Mouse (Mus musculus) ES-E14 (cell line): ENCODE data around the gene Ldhb.

ENCODE experiments used
- HCFC1 ChIP-seq: IDR thresholded peaks from 2 replicates; pipeline ENCODE4 v1.6.1; 2012; ENCODE audit warnings: low read length, inconsistent platforms, borderline replicate concordance; ENCODE audit not compliant: insufficient read depth
- MAFK ChIP-seq: IDR thresholded peaks from 2 replicates; pipeline ENCODE4 v1.6.1; 2014; ENCODE audit warnings: mild to moderate bottlenecking, low read depth, low read length, inconsistent platforms; ENCODE audit not compliant: insufficient read depth
- ZC3H11A ChIP-seq: IDR thresholded peaks from 2 replicates; pipeline ENCODE4 v1.6.1; 2012; ENCODE audit warnings: low read depth, mild to moderate bottlenecking, inconsistent platforms, low read length, borderline replicate concordance

DNA sequence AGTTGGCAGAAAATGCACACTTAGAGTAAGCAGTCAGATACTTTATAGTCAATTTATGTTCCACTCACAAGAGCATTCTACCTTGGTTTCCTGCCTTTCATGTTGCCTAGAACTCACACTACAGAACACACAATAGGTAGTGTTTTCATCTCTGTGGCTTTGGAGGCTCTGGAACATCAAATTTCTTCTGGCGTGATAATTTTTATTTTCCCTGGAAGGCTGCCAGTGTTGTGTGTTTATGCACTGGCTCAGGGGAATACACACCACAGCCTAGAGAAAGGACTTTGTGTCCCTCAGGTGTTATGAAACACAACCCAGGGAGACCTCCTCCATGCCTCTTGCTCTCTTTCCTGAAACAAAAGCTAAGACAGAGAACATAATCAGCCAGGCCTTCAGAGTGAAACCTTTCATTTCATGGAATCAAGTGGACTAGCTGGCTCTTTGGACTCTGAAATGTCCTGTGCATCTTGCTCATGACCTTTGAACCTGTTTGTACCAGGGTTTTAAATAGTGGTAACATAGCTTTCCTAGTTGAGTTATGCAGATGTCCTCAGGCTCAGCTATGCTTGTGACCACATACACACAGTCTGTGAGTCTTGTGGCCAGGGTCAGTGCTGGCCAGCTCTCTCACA is 20.3 kb upstream of the Ldhb start:
- TF ChIP-seq MAFK: no peak
- no peak for TF ChIP-seq ZC3H11A
- TF ChIP-seq HCFC1: no peak
